Mouse (Mus musculus) myocyte (in vitro differentiated cells): ENCODE measurements around the gene Mrpl58. TPM values are rescaled to one million over a fixed set of nuclear protein-coding genes. Genes with fewer than 3 reads are reported as not detected.

Source experiments
- H3K27me3 ChIP-seq: one replicate; pipeline ENCODE4 v1.6.1; 2011; ENCODE audit not compliant: control insufficient read depth, insufficient read depth, insufficient read length
- H3K36me3 ChIP-seq: one replicate; pipeline ENCODE4 v1.6.1; 2011; ENCODE audit not compliant: control insufficient read depth, insufficient read depth
- H3K4me2 ChIP-seq: one replicate; pipeline ENCODE4 v1.6.1; 2011; ENCODE audit warnings: low read depth, control low read depth
- H3K4me3 ChIP-seq: one replicate; pipeline ENCODE4 v1.5.1; 2011; ENCODE audit warnings: mild to moderate bottlenecking, control low read depth, moderate library complexity
- H3K79me2 ChIP-seq: one replicate; pipeline ENCODE4 v1.6.1; 2011; ENCODE audit not compliant: control insufficient read depth, insufficient read depth
- H3ac ChIP-seq: one replicate; pipeline ENCODE4 v1.6.1; 2011; ENCODE audit not compliant: control insufficient read depth, insufficient read length
- CEBPB ChIP-seq: IDR thresholded peaks from 2 replicates; pipeline ENCODE4 v1.6.1; 2011; ENCODE audit warnings: mild to moderate bottlenecking, moderate library complexity; ENCODE audit not compliant: poor library complexity, insufficient read depth, severe bottlenecking
- E2F4 ChIP-seq: IDR thresholded peaks from one replicate; pipeline ENCODE4 v1.6.1; 2011; ENCODE audit warnings: mild to moderate bottlenecking, control low read depth, moderate library complexity; ENCODE audit not compliant: insufficient read depth
- MAX ChIP-seq: IDR thresholded peaks from one replicate; pipeline ENCODE4 v1.6.1; 2011; ENCODE audit warnings: low read depth, mild to moderate bottlenecking, control low read depth
- MYOD1 ChIP-seq, 3 experiments: IDR thresholded peaks; one replicate each; pipeline ENCODE4 v1.6.1; 2011; ENCODE audit warnings: control low read depth in 2 of 3, low read depth in 2 of 3, mild to moderate bottlenecking in 2 of 3, moderate library complexity in 1 of 3; ENCODE audit not compliant: insufficient read length in 2 of 3, control insufficient read depth in 1 of 3
- MYOG ChIP-seq, 3 experiments: IDR thresholded peaks; one replicate each; pipeline ENCODE4 v1.6.1; 2011; ENCODE audit warnings: control low read depth in 2 of 3, low read depth in 2 of 3, mild to moderate bottlenecking in 2 of 3; ENCODE audit not compliant: insufficient read length in 2 of 3, control insufficient read depth in 1 of 3, insufficient read depth in 1 of 3
- POLR2A ChIP-seq: IDR thresholded peaks from one replicate; pipeline ENCODE4 v1.6.1; 2011; ENCODE audit warnings: low read depth, mild to moderate bottlenecking, control low read depth, moderate library complexity; ENCODE audit not compliant: insufficient read length
- POLR2AphosphoS2 ChIP-seq: IDR thresholded peaks from one replicate; pipeline ENCODE4 v1.6.1; 2011; ENCODE audit warnings: low read depth, control low read depth; ENCODE audit not compliant: insufficient read length
- REST ChIP-seq: IDR thresholded peaks from one replicate; pipeline ENCODE4 v1.6.1; 2011; ENCODE audit warnings: mild to moderate bottlenecking, control low read depth, moderate library complexity; ENCODE audit not compliant: insufficient read depth, insufficient read length
- SRF ChIP-seq: IDR thresholded peaks from one replicate; pipeline ENCODE4 v1.6.1; 2011; ENCODE audit warnings: low read depth; ENCODE audit not compliant: control insufficient read depth, insufficient read length
- TCF12 ChIP-seq: IDR thresholded peaks from one replicate; pipeline ENCODE4 v1.6.1; 2011; ENCODE audit warnings: mild to moderate bottlenecking, control low read depth; ENCODE audit not compliant: poor library complexity, insufficient read depth, severe bottlenecking
- TCF3 ChIP-seq: IDR thresholded peaks from one replicate; pipeline ENCODE4 v1.6.1; 2011; ENCODE audit warnings: low read depth, control low read depth; ENCODE audit not compliant: insufficient read length
- USF1 ChIP-seq: IDR thresholded peaks from one replicate; pipeline ENCODE4 v1.6.1; 2011; ENCODE audit warnings: low read depth, mild to moderate bottlenecking, control low read depth, moderate library complexity
- polyA plus RNA-seq: library from polyadenylated mRNA; unstranded; fragments of >200 nt; fragmentation: generic; extraction: Trizol; gene quantifications from one replicate; pipeline ENCODE4 v1.2.1, GENCODE M21; 2012; ENCODE audit warnings: missing spikeins

The Mrpl58 gene
- polyA plus RNA-seq, 1 experiment: 201 TPM

- Histone ChIP-seq H3K36me3 (peaks cover 7% of the 10 kb centered on the region), H3ac (no peak overlapping the region), H3K4me3 (no peak overlapping the region), H3K27me3 (no peaks in the 10 kb centered on the region), H3K79me2 (no peaks in the 10 kb centered on the region), H3K4me2 (no peak overlapping the region)
- TF ChIP-seq USF1 (no peak), E2F4 (no peak), CEBPB (peak; percentile 66), TCF12 (no peak), MYOD1 (IDR thresholded peaks at IDR 0.05; ENCODE audit: control insufficient read depth in 1 of 3, insufficient read length in 2 of 3, low read depth in 2 of 3) (no peak), MAX (no peak), MYOG (IDR thresholded peaks at IDR 0.05; ENCODE audit: control insufficient read depth in 1 of 3, insufficient read depth in 1 of 3, insufficient read length in 2 of 3, low read depth in 2 of 3) (no peak), TCF3 (no peak), POLR2AphosphoS2 (peak; percentile 47), POLR2A (no peak)
Measured at GRCm38 (mm10) chr11:115398085-115398484, 5.5 kb upstream of the Mrpl58 start.

DNA sequence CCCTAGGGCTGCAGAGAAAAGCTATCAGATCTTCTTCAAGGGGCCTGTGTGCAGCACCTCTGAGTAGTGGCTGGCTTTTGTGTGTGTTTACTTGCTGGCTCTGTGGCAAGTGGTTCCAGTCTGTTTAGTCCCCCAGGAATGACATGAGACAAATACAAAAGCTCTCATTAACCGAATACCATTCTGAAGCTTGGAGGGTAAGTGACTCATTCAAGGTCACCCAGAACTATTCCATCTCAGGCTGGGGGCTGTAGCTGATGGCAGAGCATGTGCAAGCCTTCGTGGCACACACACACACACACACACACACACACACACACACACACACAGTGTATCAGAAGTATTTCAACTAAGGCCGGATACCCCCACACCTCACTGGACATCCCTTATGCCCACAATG lies 3.4 kb upstream of the Mrpl58 start:
- TF ChIP-seq CEBPB: no peak
- no peak for TF ChIP-seq TCF12
- no peak for TF ChIP-seq E2F4
- no peak for TF ChIP-seq MAX
- no peak for TF ChIP-seq SRF
- TF ChIP-seq POLR2A: no peak
- no peak for TF ChIP-seq REST
- TF ChIP-seq USF1: no peak
- no peak for TF ChIP-seq MYOG (IDR thresholded peaks at IDR 0.05; ENCODE audit: control insufficient read depth in 1 of 3, insufficient read depth in 1 of 3, insufficient read length in 2 of 3, low read depth in 2 of 3)
- no peak for TF ChIP-seq TCF3
- no peak for TF ChIP-seq MYOD1 (IDR thresholded peaks at IDR 0.05; ENCODE audit: control insufficient read depth in 1 of 3, insufficient read length in 2 of 3, low read depth in 2 of 3)
- no peak for TF ChIP-seq POLR2AphosphoS2
- no peaks in the 10 kb centered on the region for H3K27me3 ChIP-seq
- peaks cover 16% of the 10 kb centered on the region for H3K79me2 ChIP-seq

DNA sequence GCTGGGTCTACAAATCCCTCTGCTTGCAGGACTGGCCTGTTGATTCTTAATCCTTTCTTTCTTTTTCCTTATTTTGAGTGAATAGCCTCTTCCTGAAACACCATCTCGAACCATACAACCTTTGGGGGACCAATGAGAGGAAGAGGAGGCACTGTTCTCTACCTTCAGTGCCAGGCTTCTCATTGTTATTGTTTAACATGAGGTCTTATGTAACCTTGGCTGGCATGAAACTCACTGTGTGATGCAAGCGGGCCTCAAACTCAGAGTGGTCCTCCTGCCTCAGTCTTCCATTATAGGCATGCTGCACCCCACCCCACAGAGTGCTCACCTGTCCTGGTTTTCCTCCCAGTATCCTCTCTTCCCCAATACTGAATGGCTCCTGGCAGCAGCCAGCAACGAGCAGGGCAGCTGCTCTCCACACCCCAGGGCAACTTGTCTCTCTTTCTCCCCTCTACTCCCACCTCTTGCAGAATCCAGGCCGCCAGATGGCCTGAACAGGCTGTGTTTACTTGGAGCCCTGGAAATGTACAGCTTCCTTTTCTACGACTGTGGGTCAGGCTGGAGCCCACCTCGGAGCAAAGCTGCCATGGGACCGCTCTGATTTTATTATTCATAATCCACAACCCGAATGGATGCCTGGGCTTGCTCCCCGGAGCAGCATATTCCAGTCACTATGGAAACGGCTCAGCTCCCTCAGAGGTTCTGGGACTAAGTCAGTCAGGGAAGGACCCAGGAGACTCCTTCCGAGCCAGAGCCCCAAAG lies 2.7 kb upstream of the Mrpl58 start:
- Histone ChIP-seq H3K4me2 (no peak overlapping the region), H3K79me2 (peaks cover 21% of the 10 kb centered on the region), H3ac (no peak overlapping the region), H3K27me3 (no peaks in the 10 kb centered on the region), H3K36me3 (peaks cover 7% of the 10 kb centered on the region), H3K4me3 (no peak overlapping the region)
- TF ChIP-seq MYOG (IDR thresholded peaks at IDR 0.05; ENCODE audit: control insufficient read depth in 1 of 3, insufficient read depth in 1 of 3, insufficient read length in 2 of 3, low read depth in 2 of 3) (no peak), MYOD1 (IDR thresholded peaks at IDR 0.05; ENCODE audit: control insufficient read depth in 1 of 3, insufficient read length in 2 of 3, low read depth in 2 of 3) (peak in 1 of 3 experiments; percentile 13)

More for the DNA sequence above, 3.4 kb upstream of the Mrpl58 start:
- no peak overlapping the region for H3ac ChIP-seq
- peaks cover 7% of the 10 kb centered on the region for H3K36me3 ChIP-seq
- no peak overlapping the region for H3K4me3 ChIP-seq
- H3K4me2 ChIP-seq: no peak overlapping the region

DNA sequence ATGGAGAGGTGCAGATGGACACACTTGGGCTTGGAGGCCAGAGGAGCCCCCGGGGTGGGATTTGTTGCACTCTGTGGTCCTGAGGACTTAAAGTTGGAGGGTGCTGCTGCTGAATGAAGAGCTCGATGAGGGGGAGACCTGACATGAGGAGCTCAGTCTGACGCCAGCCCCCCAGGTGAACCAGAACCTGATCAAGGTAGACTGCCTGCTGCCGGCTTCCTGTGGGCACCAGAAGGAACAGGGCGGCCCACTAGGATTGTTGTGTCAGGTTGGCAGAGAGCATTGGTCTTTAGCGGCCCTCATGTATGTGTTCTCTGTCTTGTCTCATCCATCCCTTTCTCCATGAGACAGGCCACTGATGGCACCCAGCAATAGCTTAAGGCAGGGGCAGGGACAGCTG lies 2.2 kb downstream of the Mrpl58 start:
- Histone ChIP-seq H3K27me3 (no peaks in the 10 kb centered on the region), H3K79me2 (peaks cover 21% of the 10 kb centered on the region), H3K4me3 (no peak overlapping the region), H3ac (no peak overlapping the region), H3K4me2 (no peak overlapping the region), H3K36me3 (no peaks in the 10 kb centered on the region)
- TF ChIP-seq POLR2A: no peak
- TF ChIP-seq MAX: no peak
- TF ChIP-seq TCF3: no peak
- no peak for TF ChIP-seq CEBPB
- no peak for TF ChIP-seq E2F4
- no peak for TF ChIP-seq TCF12
- no peak for TF ChIP-seq USF1
- TF ChIP-seq MYOG (IDR thresholded peaks at IDR 0.05; ENCODE audit: control insufficient read depth in 1 of 3, insufficient read depth in 1 of 3, insufficient read length in 2 of 3, low read depth in 2 of 3): no peak

- Histone ChIP-seq H3K4me2 (no peak overlapping the region), H3K79me2 (peaks cover 21% of the 10 kb centered on the region), H3ac (no peak overlapping the region), H3K27me3 (no peaks in the 10 kb centered on the region), H3K4me3 (no peak overlapping the region), H3K36me3 (no peaks in the 10 kb centered on the region)
- TF ChIP-seq MYOG (IDR thresholded peaks at IDR 0.05; ENCODE audit: control insufficient read depth in 1 of 3, insufficient read depth in 1 of 3, insufficient read length in 2 of 3, low read depth in 2 of 3) (no peak), POLR2A (no peak)
Measured at GRCm38 (mm10) chr11:115406858-115407401, 3.4 kb downstream of the Mrpl58 start.
